Mouse (Mus musculus): ENCODE results near the gene Pdk1. TPM values are rescaled to one million over a fixed set of nuclear protein-coding genes. Genes with fewer than 3 reads are reported as not detected.
"Not testable (repeated sequence)": the region's sequence is repeated elsewhere in the genome, so short reads cannot be mapped to it uniquely, and the experiment has no call there.

Pdk1 gene
- total RNA-seq, 2 experiments from 2014 or later = 66.4 to 80.4 TPM

GRCm38 (mm10) chr2:71873474-71874322 lies 674 bp downstream of the Pdk1 start:
- DNase-seq = peak; percentile 58

GRCm38 (mm10) chr2:71874422-71874821 lies 1.4 kb downstream of the Pdk1 start:
- DNase-seq = no peak

GRCm38 (mm10) chr2:71874836-71875235 lies 1.8 kb downstream of the Pdk1 start:
- no peak for DNase-seq

- no peak for DNase-seq
Measured at GRCm38 (mm10) chr2:71877865-71878264, 4.8 kb downstream of the Pdk1 start.

- DNase-seq = no peak
Measured at GRCm38 (mm10) chr2:71878441-71878840, 5.4 kb downstream of the Pdk1 start.

GRCm38 (mm10) chr2:71878943-71879342 lies 5.9 kb downstream of the Pdk1 start:
- no peak for DNase-seq

GRCm38 (mm10) chr2:71882914-71883651 lies 10.1 kb downstream of the Pdk1 start:
- DNase-seq = no peak

- no peak for DNase-seq
Measured at GRCm38 (mm10) chr2:71887269-71887668, 14.2 kb downstream of the Pdk1 start.

GRCm38 (mm10) chr2:71888437-71888836 lies 15.4 kb downstream of the Pdk1 start:
- no peak for DNase-seq

- no peak for DNase-seq
Measured at GRCm38 (mm10) chr2:71891536-71891935, 18.5 kb downstream of the Pdk1 start.

- DNase-seq = peak; percentile 50
Measured at GRCm38 (mm10) chr2:71892741-71893349, 19.8 kb downstream of the Pdk1 start.

GRCm38 (mm10) chr2:71895596-71896286 lies 22.7 kb downstream of the Pdk1 start:
- DNase-seq = no peak

GRCm38 (mm10) chr2:71897420-71897819 lies 24.4 kb downstream of the Pdk1 start:
- DNase-seq = no peak

GRCm38 (mm10) chr2:71898335-71898856 lies 25.4 kb downstream of the Pdk1 start:
- DNase-seq = peak; percentile 38

GRCm38 (mm10) chr2:71899886-71900285 lies 26.9 kb downstream of the Pdk1 start:
- no peak for DNase-seq

- no peak for DNase-seq
Measured at GRCm38 (mm10) chr2:71905154-71905553, 32.1 kb downstream of the Pdk1 start.

- DNase-seq = not testable (repeated sequence)
Measured at GRCm38 (mm10) chr2:71906356-71906755, 33.3 kb downstream of the Pdk1 start.

- DNase-seq = no peak
Measured at GRCm38 (mm10) chr2:71913911-71914310, 40.9 kb downstream of the Pdk1 start.

- DNase-seq = peak; percentile 18
Measured at GRCm38 (mm10) chr2:71919227-71919647, 46.2 kb downstream of the Pdk1 start.

GRCm38 (mm10) chr2:71924931-71925330 lies 51.9 kb downstream of the Pdk1 start:
- DNase-seq = not testable (repeated sequence)

- DNase-seq = no peak
Measured at GRCm38 (mm10) chr2:71934046-71934445, 61.0 kb downstream of the Pdk1 start.

GRCm38 (mm10) chr2:71936711-71937110 lies 63.7 kb downstream of the Pdk1 start:
- DNase-seq = no peak
